7 mouse cellular contexts compared by ENCODE assay signal in genomic region chr13:54247545-54247944, GRCm38 (mm10). TPM values are rescaled to one million over a fixed set of nuclear protein-coding genes. Genes with fewer than 3 reads are reported as not detected.
A peak's percentile ranks its signal among the peaks of the same experiment; 100 is the strongest.
DNase-seq lines count a peak whose midpoint lies in the region; ATAC-seq lines count a peak whose summit lies in the region.

No protein-coding gene starts in this region.

- H3K36me3 ChIP-seq in midbrain, embryonic 16.5 days (ENCODE audit: control insufficient read depth, insufficient read depth, low read length) = no peaks in the 10 kb centered on the region

- no peaks in the 10 kb centered on the region for H3K27me3 ChIP-seq in midbrain, embryonic 16.5 days (ENCODE audit: control insufficient read depth, insufficient read depth, low read depth, low read length)

- ATAC-seq in midbrain, embryonic 16.5 days = peak; percentile 76

- H3K9ac ChIP-seq in midbrain, embryonic 16.5 days (ENCODE audit: low read depth, low read length) = no peak overlapping the region

- no peak overlapping the region for H3K27ac ChIP-seq in midbrain, embryonic 16.5 days (ENCODE audit: low read length)

- no peak overlapping the region for H3K4me3 ChIP-seq in midbrain, embryonic 16.5 days (ENCODE audit: low read depth, low read length)

- H3K9me3 ChIP-seq in midbrain, embryonic 16.5 days (replicated peaks; ENCODE audit: control insufficient read depth, low read length, poor library complexity, severe bottlenecking) = no peaks in the 10 kb centered on the region

- peaks cover 8% of the 10 kb centered on the region; the same call in 1 of the 2 replicates for H3K4me1 ChIP-seq in midbrain, embryonic 16.5 days (ENCODE audit: control insufficient read depth, insufficient read depth, low read length)

- WGBS in midbrain, embryonic 16.5 days = 20% methylated on average over 4 of the region's 4 CpGs

- no peak overlapping the region for H3K4me2 ChIP-seq in midbrain, embryonic 16.5 days (ENCODE audit: low read length)

- intact Hi-C loops in left cerebral cortex, postnatal 10 days (cut with DNase I) = loop anchor here (2.0 to 5.0 kb wide), 3 partner anchors 75 to 199 kb away; no protein-coding TSS in a partner anchor

- DNase-seq in adipocyte (ENCODE audit: low spot score) = peak; percentile 89
- peak; percentile 97 for DNase-seq in cerebellum, adult 9-10 months
- peak; percentile 75 to 82 for DNase-seq in frontal cortex, postnatal 14 days (ENCODE audit: low spot score in 2 of 2)
- DNase-seq in hindlimb bud, embryonic 11.5 days (ENCODE audit: extremely low spot score, low read depth, low spot score) = peak; percentile 47
- peak; percentile 80 to 81 for DNase-seq in left cerebral cortex, postnatal 10 days (ENCODE audit: extremely low spot score in 1 of 2, low spot score in 2 of 2)
- peak; percentile 40 to 80 for DNase-seq in spleen, postnatal 10 days (ENCODE audit: low spot score in 2 of 2)

RNA-seq across cellular contexts. Expression of gene Hrh2, which starts 55.6 kb away (rescaled TPM):
- 1 to 10 TPM; 5.6 to 6.9 TPM for total RNA-seq in left cerebral cortex, postnatal 10 days (2021)
- polyA plus RNA-seq in midbrain, embryonic 16.5 days (2015; fragmentation: Nextera tagmentation; extraction: Ambion mirVana) = 1.1 and 1.2 TPM in 2 replicates

Comparison
In these comparisons a context has a peak if more than half of its experiments do, and no peak if none do; other contexts are left out.
1. DNase-seq: peak in every context shown above with its lines; median percentile 97 in cerebellum, adult 9-10 months; 89 in adipocyte; 80 in left cerebral cortex, postnatal 10 days; 78 in frontal cortex, postnatal 14 days; 60 in spleen, postnatal 10 days; 47 in hindlimb bud, embryonic 11.5 days.